Mouse (Mus musculus) liver, embryonic 15.5 days (tissue): Measurements from ENCODE around the gene Artn. TPM values are rescaled to one million over a fixed set of nuclear protein-coding genes. Genes with fewer than 3 reads are reported as not detected.

Experiments used
- ATAC-seq: fragments of 200-750 bp; cut with Nextera tagmentation; 2 replicates; pipeline ENCODE4 v1.8.0; 2017; ENCODE audit warnings: moderate number of reproducible peaks, mild to moderate bottlenecking, moderate library complexity; ENCODE audit not compliant: insufficient read depth
- H3K27ac ChIP-seq: fragments of 300-500 bp; sonication (generic); replicated peaks from 2 replicates; pipeline ENCODE4 v1.5.1; 2015; ENCODE audit warnings: mild to moderate bottlenecking, inconsistent platforms
- H3K27me3 ChIP-seq: fragments of 300-500 bp; sonication (generic); 2 replicates; pipeline ENCODE4 v1.6.1; 2015; ENCODE audit warnings: mild to moderate bottlenecking, inconsistent platforms
- H3K36me3 ChIP-seq: fragments of 300-500 bp; sonication (generic); replicated peaks from 2 replicates; pipeline ENCODE4 v1.6.1; 2015; ENCODE audit warnings: moderate library complexity, mild to moderate bottlenecking, inconsistent platforms
- H3K4me1 ChIP-seq: fragments of 300-500 bp; sonication (generic); replicated peaks from 2 replicates; pipeline ENCODE4 v1.6.1; 2015; ENCODE audit warnings: inconsistent platforms
- H3K4me2 ChIP-seq: fragments of 300-500 bp; sonication (generic); 2 replicates; pipeline ENCODE4 v1.6.1; 2015; ENCODE audit warnings: moderate library complexity, mild to moderate bottlenecking, inconsistent platforms
- H3K4me3 ChIP-seq: fragments of 300-500 bp; sonication (generic); replicated peaks from 2 replicates; pipeline ENCODE4 v1.5.1; 2015; ENCODE audit warnings: mild to moderate bottlenecking, inconsistent platforms
- H3K9ac ChIP-seq: fragments of 300-500 bp; sonication (generic); 2 replicates; pipeline ENCODE4 v1.6.1; 2015; ENCODE audit warnings: moderate library complexity, mild to moderate bottlenecking, inconsistent platforms
- H3K9me3 ChIP-seq: fragments of 300-500 bp; sonication (generic); replicated peaks from 2 replicates; pipeline ENCODE4 v1.6.1; 2016; ENCODE audit warnings: inconsistent platforms
- WGBS: fragments of 180-500 bp; shearing (Covaris S2); methylation state at CpG from one replicate; pipeline ENCODE4 v1.1.7; 2015; ENCODE audit warnings: mixed read lengths; ENCODE audit not compliant: insufficient replicate concordance; 5-methylcytosine and 5-hydroxymethylcytosine counted together
- polyA plus RNA-seq: library from polyadenylated mRNA; unstranded; fragments of >200 nt; fragmentation: Nextera tagmentation; extraction: Ambion mirVana; gene quantifications from 2 replicates; pipeline ENCODE4 v1.2.1, GENCODE M21; 2015

The Artn gene
- polyA plus RNA-seq, 1 experiment from 2014 or later, result 2.3 TPM

DNA sequence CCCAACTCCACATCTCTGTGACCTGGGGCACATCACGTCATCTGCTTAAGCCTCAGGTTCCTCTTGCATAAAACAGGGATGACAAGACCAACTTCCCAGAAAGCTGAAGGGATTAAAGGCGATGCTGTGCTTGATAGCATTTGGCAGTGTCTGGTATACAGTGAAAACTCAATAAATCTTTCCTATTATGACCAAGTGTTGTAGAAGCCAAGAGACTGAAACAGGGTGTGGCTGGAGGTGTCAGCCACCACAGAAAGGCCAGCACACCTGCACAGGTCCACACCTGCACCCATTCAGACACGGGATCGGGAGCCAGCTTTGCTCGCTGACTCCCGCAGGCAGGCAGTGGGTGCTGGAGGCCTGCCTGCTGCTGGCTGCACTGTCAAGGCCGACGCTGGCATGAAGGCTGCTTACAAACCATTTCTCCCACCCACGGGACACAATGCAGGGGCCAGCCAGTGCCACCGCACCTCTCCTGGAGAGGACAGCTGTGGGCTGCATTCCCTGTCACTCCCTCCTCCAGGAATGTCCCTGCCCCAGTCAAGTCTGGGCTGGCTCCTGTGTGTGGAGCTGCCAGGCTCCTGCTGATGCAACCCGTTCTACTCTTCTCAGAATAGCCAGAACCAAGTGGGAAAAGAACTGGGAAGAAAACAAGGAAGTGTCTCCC is 17.2 kb upstream of the Artn start:
- no peaks in the 10 kb centered on the region for H3K36me3 ChIP-seq
- no peaks in the 10 kb centered on the region for H3K9me3 ChIP-seq
- H3K4me2 ChIP-seq, result no peak overlapping the region
- H3K4me1 ChIP-seq, result no peaks in the 10 kb centered on the region
- WGBS, result 77% methylated on average over 11 of the region's 11 CpGs
- no peaks in the 10 kb centered on the region for H3K27me3 ChIP-seq
- H3K9ac ChIP-seq, result no peak overlapping the region
- no peak overlapping the region for H3K4me3 ChIP-seq
- ATAC-seq, result no peak
- H3K27ac ChIP-seq, result no peak overlapping the region

- H3K4me1 ChIP-seq, result no peaks in the 10 kb centered on the region
- H3K36me3 ChIP-seq, result no peaks in the 10 kb centered on the region
- 53% methylated on average over 5 of the region's 5 CpGs for WGBS
- no peak overlapping the region for H3K27ac ChIP-seq
- ATAC-seq, result no peak
- H3K4me2 ChIP-seq, result no peak overlapping the region
- H3K27me3 ChIP-seq, result no peaks in the 10 kb centered on the region
- H3K9me3 ChIP-seq, result no peaks in the 10 kb centered on the region
- no peak overlapping the region for H3K4me3 ChIP-seq
- no peak overlapping the region for H3K9ac ChIP-seq
Measured at GRCm38 (mm10) chr4:117943317-117943716, 13.8 kb upstream of the Artn start.

DNA sequence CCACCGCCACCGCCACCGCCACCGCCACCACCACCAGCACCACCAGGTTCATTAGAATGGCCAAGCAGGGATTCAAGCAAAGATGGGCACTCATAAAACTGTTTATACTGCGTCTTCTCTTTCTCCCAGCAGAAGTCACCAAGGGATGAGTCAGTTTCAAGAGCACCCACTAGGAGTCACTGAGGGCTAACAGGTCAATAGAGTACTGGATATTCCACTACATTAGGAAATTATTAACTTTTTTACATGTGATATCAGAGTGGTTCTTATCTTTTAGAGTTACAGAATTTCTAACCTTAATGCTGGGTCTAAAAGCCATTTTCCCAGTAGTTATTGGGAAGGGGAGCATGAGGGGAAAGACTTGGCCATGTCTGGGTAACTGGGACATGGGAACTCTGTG is 7.4 kb upstream of the Artn start:
- H3K27ac ChIP-seq, result no peak overlapping the region
- H3K4me2 ChIP-seq, result no peak overlapping the region
- no peaks in the 10 kb centered on the region for H3K9me3 ChIP-seq
- H3K9ac ChIP-seq, result no peak overlapping the region
- no peak overlapping the region for H3K4me3 ChIP-seq
- no peak for ATAC-seq
- 0 out of 2 replicates have a peak, but pooled peaks cover 3% of the 10 kb centered on the region for H3K27me3 ChIP-seq
- H3K4me1 ChIP-seq, result no peaks in the 10 kb centered on the region
- H3K36me3 ChIP-seq, result no peaks in the 10 kb centered on the region
- 83% methylated on average over 5 of the region's 5 CpGs for WGBS

DNA sequence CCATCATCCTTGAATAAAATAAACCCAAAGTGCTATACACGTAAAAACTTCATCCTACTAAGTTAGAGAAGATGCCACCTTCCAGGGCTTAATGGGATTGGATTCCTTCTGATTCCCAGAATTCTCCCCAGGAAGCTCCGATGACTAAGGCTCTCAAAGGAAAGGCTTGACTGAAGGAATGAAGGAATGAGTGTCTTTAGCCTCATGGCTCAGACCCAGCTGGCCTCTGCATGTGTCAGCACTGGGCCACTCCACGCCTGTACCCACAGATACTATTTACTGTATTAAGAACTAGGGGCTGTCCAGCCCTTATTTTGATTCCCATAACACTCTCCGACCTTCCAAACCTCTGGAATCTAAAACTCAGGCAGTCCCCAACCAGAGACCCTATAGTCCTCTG is 4.5 kb upstream of the Artn start:
- WGBS, result 69% methylated on average over 4 of the region's 4 CpGs
- no peak overlapping the region for H3K9ac ChIP-seq
- ATAC-seq, result no peak

DNA sequence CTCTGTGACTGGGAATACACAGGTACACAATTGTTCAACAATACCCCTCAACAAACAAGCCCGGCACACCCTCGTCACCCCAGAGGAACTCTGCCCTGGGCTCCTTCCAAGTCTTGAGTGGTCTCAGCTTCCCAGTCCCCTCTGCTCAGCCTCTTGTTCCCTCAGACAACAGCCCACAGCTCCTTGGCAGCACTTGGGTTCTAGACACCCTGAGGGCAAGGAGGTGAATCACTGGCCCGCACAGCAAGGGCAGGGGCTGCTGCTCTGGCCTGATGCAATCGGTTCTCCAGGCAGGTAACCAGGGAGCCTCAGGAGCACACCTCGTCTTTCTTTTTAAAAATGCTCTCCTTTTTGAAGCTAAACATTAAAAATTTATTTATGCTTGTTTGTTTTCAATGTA is 3.7 kb upstream of the Artn start:
- no peak overlapping the region for H3K27ac ChIP-seq
- H3K36me3 ChIP-seq, result no peaks in the 10 kb centered on the region
- no peak for ATAC-seq
- WGBS, result 73% methylated on average over 5 of the region's 5 CpGs
- no peak overlapping the region for H3K9ac ChIP-seq
- peaks cover 37% of the 10 kb centered on the region for H3K27me3 ChIP-seq
- H3K4me3 ChIP-seq, result no peak overlapping the region
- H3K4me2 ChIP-seq, result no peak overlapping the region
- peaks cover 20% of the 10 kb centered on the region for H3K4me1 ChIP-seq
- H3K9me3 ChIP-seq, result no peaks in the 10 kb centered on the region

More for the DNA sequence above, 4.5 kb upstream of the Artn start:
- Histone ChIP-seq H3K36me3 (no peaks in the 10 kb centered on the region), H3K27ac (no peak overlapping the region), H3K9me3 (no peaks in the 10 kb centered on the region), H3K4me1 (peaks cover 12% of the 10 kb centered on the region), H3K4me2 (no peak overlapping the region), H3K27me3 (peaks cover 29% of the 10 kb centered on the region), H3K4me3 (no peak overlapping the region)

DNA sequence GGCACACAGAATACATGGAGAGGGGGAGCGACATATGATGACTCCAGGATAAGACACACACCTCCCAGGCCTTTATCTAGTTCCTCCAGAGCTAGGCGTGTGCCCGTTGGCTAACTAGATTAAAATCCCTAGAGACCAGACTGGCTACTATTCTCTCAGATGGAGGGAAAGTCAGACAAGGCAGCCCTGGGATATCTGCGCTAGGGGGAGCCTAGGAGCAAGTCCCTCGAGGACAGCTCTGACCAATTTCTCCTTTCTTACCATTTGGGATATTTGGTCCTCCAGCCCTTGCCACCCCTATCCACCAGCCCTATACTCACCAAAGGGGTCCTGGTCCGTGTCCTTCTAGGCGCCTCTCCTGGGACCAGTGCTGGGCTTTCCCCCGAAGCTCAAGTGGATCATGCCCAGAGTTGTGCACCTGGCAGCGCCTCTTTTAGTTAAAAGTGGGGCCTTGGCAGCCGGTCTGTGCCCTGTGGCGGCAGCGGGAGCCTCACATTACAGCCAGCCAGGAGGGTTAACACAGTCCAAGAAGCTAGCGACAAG is 793 bp downstream of the Artn start:
- Histone ChIP-seq H3K9me3 (no peaks in the 10 kb centered on the region), H3K4me2 (peak overlapping the region; percentile 75), H3K4me1 (peaks cover 43% of the 10 kb centered on the region), H3K36me3 (no peaks in the 10 kb centered on the region), H3K27ac (peak overlapping the region; percentile 88), H3K9ac (peak overlapping the region; percentile 65), H3K27me3 (peaks cover 82% of the 10 kb centered on the region), H3K4me3 (peak overlapping the region; percentile 58)
- WGBS, result 2% methylated on average over 13 of the region's 13 CpGs
- peak; percentile 93 for ATAC-seq

DNA sequence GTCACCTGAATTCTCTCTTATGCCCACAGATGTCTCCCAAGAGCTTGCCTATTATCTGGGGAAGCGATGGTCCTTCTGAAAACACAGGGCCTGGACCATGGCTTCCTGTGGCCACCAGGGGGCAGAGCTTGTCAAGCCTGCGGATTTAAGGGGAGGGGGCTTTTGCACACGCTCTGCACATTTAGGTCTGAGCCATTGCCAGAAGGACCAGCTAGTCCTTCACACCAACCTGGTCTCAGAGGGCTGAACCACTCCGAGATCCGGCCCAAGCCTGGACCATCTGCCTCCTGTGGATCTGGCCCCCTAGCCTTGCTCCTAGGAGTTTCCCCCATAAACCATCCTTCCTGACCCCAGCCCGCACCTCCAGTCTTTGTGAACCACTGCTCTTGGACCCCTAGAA is 1.3 kb downstream of the Artn start:
- peak overlapping the region; percentile 88 for H3K27ac ChIP-seq
- ATAC-seq, result peak; percentile 54
- H3K27me3 ChIP-seq, result peaks cover 87% of the 10 kb centered on the region

DNA sequence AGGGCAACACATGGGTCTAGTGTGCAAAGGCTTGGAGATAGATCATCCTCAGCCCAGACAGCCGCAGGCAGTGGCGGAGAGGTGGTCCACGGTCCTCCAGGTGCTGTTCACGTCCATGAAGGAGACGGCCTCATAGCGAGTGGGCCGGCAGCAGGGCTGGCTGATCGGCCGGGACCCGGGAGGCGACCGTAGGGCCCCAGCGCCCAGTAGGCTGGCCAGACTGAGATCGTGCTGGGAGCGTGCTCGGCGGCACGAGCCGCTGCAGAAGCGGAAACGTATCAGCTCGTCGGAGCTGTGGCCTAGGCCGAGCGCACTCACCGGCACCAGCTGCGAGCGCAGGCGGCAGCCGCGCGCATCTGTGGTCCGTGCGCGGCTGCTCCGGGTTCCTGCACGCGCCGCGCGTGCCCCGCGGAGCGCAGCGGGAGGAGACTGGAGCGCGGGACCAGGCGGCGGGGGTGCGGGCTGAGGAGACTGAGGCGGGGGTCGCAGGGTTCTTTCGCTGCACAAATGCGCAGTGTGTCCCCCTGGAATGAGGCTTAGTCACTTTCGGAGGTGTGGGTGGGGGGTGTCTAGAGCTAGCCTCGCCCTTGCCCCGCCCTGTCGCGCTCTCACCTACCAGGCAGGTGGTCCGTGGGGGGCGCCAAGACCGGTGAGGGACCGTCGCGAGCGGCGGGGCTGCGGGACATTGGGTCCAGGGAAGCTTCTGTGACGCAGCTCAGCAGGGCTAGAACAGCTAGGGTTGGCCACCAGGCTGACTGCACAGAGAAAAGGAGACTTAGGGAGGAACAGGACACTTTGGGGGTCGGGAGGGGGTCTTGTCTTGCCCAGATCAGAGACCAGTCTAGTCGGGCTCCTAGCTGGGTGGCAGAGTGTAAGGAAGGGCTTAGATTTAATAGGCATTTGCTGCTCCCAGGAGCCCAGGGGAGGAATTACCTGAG is 2.7 kb downstream of the Artn start:
- Histone ChIP-seq H3K4me2 (peak overlapping the region; percentile 75), H3K9me3 (no peaks in the 10 kb centered on the region), H3K4me1 (peaks cover 43% of the 10 kb centered on the region), H3K9ac (peak overlapping the region; percentile 16; the same call in 1 of the 2 replicates), H3K27ac (no peak overlapping the region), H3K27me3 (peaks cover 98% of the 10 kb centered on the region), H3K36me3 (no peaks in the 10 kb centered on the region), H3K4me3 (peak overlapping the region; percentile 58)
- no peak for ATAC-seq
- WGBS, result 2% methylated on average over 70 of the region's 71 CpGs

More for the DNA sequence above, 1.3 kb downstream of the Artn start:
- Histone ChIP-seq H3K4me1 (peaks cover 43% of the 10 kb centered on the region), H3K9ac (peak overlapping the region; percentile 28), H3K36me3 (no peaks in the 10 kb centered on the region), H3K4me2 (peak overlapping the region; percentile 75), H3K9me3 (no peaks in the 10 kb centered on the region), H3K4me3 (peak overlapping the region; percentile 58)
- WGBS, result 14% methylated on average over 6 of the region's 6 CpGs

GRCm38 (mm10) chr4:117924916-117925315 is 4.6 kb downstream of the Artn start:
- Histone ChIP-seq H3K9me3 (no peaks in the 10 kb centered on the region), H3K4me2 (no peak overlapping the region), H3K4me3 (no peak overlapping the region), H3K27ac (no peak overlapping the region), H3K36me3 (no peaks in the 10 kb centered on the region), H3K27me3 (peaks cover 92% of the 10 kb centered on the region), H3K4me1 (peaks cover 40% of the 10 kb centered on the region), H3K9ac (no peak overlapping the region)
- 34% methylated on average over 6 of the region's 6 CpGs for WGBS
- no peak for ATAC-seq

DNA sequence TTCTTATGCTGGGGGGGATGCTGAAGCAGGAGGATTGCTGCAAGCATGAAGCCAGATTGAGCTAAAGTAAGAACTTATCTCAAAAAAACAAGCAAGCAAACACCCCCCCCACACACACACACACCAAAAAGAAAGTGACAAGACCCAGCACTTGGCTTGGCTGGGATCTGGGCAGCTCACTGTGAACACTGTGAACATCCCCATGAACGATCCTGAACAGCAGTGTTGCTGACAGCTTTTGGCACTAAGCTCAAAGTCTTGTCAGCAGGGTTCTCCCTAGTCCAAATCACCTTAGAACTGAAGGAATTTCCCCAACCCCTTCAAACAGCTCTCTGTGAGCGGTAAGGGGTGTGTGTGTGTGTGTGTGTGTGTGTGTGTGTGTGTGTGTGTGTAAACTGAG is 6.1 kb downstream of the Artn start:
- H3K9ac ChIP-seq, result no peak overlapping the region
- no peak overlapping the region for H3K27ac ChIP-seq
- no peaks in the 10 kb centered on the region for H3K36me3 ChIP-seq
- H3K4me2 ChIP-seq, result no peak overlapping the region
- peaks cover 77% of the 10 kb centered on the region for H3K27me3 ChIP-seq
- H3K9me3 ChIP-seq, result no peaks in the 10 kb centered on the region
- no peak for ATAC-seq
- peaks cover 31% of the 10 kb centered on the region for H3K4me1 ChIP-seq
- H3K4me3 ChIP-seq, result no peak overlapping the region
- WGBS, result 78% methylated on average over 2 of the region's 2 CpGs

DNA sequence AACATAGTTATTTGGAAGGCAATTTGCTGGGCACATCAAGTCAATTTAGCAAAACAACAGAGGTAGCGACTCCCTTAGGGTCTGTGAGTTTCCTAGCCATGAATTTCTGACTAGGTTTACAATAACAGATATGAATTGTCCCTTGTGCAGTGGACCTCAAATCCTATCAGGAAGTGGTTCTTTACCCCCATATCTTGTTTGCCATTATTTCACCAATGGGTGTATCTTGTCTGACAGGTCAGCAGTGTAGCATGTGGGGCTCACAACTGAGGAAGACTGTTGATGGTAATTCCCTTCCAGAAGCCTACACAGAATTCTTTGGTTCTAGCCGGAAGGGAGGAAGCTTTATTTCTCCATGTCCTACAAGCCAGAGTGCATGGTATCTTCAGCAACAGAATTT is 8.2 kb downstream of the Artn start:
- Histone ChIP-seq H3K4me1 (peaks cover 31% of the 10 kb centered on the region), H3K4me3 (no peak overlapping the region), H3K9ac (no peak overlapping the region), H3K27me3 (peaks cover 56% of the 10 kb centered on the region), H3K9me3 (no peaks in the 10 kb centered on the region), H3K36me3 (no peaks in the 10 kb centered on the region), H3K27ac (no peak overlapping the region), H3K4me2 (no peak overlapping the region)
- 69% methylated on average over 2 of the region's 2 CpGs for WGBS
- ATAC-seq, result no peak
